Mouse (Mus musculus): ENCODE results near the gene Dusp12. TPM values are rescaled to one million over a fixed set of nuclear protein-coding genes. Genes with fewer than 3 reads are reported as not detected.

The Dusp12 gene
- polyA plus RNA-seq, 1 experiment from 2014 or later: 44.0 TPM

DNA sequence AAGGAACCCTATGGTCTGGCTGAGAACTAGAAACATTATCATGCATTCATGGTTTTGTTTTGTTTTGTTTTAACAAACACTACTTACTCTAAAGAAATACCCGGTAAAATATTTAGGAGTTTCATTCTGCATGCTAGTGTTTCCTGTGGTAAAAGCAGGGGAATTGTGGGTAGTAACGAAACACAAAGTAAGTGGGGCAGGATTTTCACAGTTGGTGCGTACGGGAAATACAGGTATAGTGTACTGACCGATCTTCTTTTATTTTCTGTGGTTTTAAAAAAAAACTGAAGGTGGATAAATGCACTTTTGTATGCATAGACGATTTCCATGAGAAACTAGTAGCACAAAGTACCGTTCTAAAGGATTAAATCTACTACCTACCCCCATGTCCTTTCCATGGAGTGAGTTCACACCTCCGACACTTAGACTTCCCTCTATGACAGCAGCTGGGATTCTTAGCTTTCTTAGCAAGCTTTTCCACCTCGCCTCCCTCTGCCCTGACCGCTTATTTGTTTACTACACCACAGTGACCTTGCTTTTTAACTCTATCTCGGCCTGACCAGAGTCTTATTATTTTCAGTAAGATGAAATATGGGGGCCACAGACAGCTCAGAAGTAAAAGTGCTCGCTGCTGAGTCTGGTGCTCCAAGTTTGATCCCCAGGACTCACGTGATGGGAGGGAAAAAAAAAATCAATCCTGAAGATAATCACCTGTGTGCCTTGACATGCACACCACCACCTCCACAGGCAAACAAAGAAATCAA, 23.5 kb downstream of the Dusp12 start:
- H3K4me1 ChIP-seq (ENCODE audit: control insufficient read depth, insufficient read depth, low read length): peaks cover 6% of the 10 kb centered on the region
- WGBS: 85% methylated on average over 13 of the region's 13 CpGs
- H3K9ac ChIP-seq (replicated peaks; ENCODE audit: low read length): no peak overlapping the region
- H3K27me3 ChIP-seq (ENCODE audit: control insufficient read depth, insufficient read depth, low read length): no peaks in the 10 kb centered on the region
- no peak for ATAC-seq (ENCODE audit: low FRiP score, low TSS enrichment)
- no peak for DNase-seq
- no peak overlapping the region for H3K27ac ChIP-seq (replicated peaks; ENCODE audit: low read depth, low read length)
- no peak overlapping the region for H3K4me3 ChIP-seq (replicated peaks; ENCODE audit: low read depth, low read length)
- H3K4me2 ChIP-seq (ENCODE audit: low read length): no peak overlapping the region
- H3K9me3 ChIP-seq (ENCODE audit: control insufficient read depth, low read length): no peaks in the 10 kb centered on the region
- no peaks in the 10 kb centered on the region for H3K36me3 ChIP-seq (ENCODE audit: control insufficient read depth, insufficient read depth, low read length)

DNA sequence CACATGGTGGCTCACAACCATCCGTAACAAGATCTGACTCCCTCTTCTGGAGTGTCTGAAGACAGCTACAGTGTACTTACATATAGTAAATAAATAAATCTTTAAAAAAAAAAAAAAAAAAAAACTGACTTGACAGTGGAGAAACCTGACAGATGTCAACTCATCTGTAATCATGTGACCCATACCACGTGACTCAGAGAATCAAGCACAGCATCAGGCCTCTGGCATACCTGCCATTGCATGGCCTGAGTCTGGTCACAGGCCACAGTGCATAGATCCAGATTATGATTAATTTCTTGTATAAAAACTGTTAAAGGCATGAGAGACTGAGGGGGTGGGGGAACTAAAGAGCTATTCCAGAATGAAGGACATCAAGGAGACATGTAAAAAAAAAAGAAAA, 26.5 kb downstream of the Dusp12 start:
- no peak overlapping the region for H3K4me3 ChIP-seq (replicated peaks; ENCODE audit: low read depth, low read length)
- ATAC-seq (ENCODE audit: low FRiP score, low TSS enrichment): no peak
- no peak overlapping the region for H3K27ac ChIP-seq (replicated peaks; ENCODE audit: low read depth, low read length)
- 0 out of 2 replicates have a peak, but pooled peaks cover 2% of the 10 kb centered on the region for H3K36me3 ChIP-seq (ENCODE audit: control insufficient read depth, insufficient read depth, low read length)
- H3K4me1 ChIP-seq (ENCODE audit: control insufficient read depth, insufficient read depth, low read length): no peaks in the 10 kb centered on the region
- no peak overlapping the region for H3K9ac ChIP-seq (replicated peaks; ENCODE audit: low read length)
- H3K27me3 ChIP-seq (ENCODE audit: control insufficient read depth, insufficient read depth, low read length): no peaks in the 10 kb centered on the region
- no peak overlapping the region for H3K4me2 ChIP-seq (ENCODE audit: low read length)
- no peaks in the 10 kb centered on the region for H3K9me3 ChIP-seq (ENCODE audit: control insufficient read depth, low read length)
- 84% methylated on average over 2 of the region's 2 CpGs for WGBS
- no peak for DNase-seq

- Histone ChIP-seq H3K9ac (replicated peaks; ENCODE audit: low read length) (no peak overlapping the region), H3K9me3 (ENCODE audit: control insufficient read depth, low read length) (no peaks in the 10 kb centered on the region), H3K27ac (replicated peaks; ENCODE audit: low read depth, low read length) (no peak overlapping the region), H3K4me1 (ENCODE audit: control insufficient read depth, insufficient read depth, low read length) (no peaks in the 10 kb centered on the region), H3K27me3 (ENCODE audit: control insufficient read depth, insufficient read depth, low read length) (no peaks in the 10 kb centered on the region), H3K4me3 (replicated peaks; ENCODE audit: low read depth, low read length) (no peak overlapping the region), H3K36me3 (ENCODE audit: control insufficient read depth, insufficient read depth, low read length) (peaks cover 2% of the 10 kb centered on the region; the same call in 1 of the 2 replicates), H3K4me2 (ENCODE audit: low read length) (no peak overlapping the region)
- DNase-seq (no peak), ATAC-seq (ENCODE audit: low FRiP score, low TSS enrichment) (no peak)
- 81% methylated on average over 2 of the region's 2 CpGs for WGBS
Measured at GRCm38 (mm10) chr1:170857369-170857768, 28.0 kb downstream of the Dusp12 start.

- Histone ChIP-seq H3K4me1 (ENCODE audit: control insufficient read depth, insufficient read depth, low read length) (no peaks in the 10 kb centered on the region), H3K27ac (replicated peaks; ENCODE audit: low read depth, low read length) (no peak overlapping the region), H3K36me3 (ENCODE audit: control insufficient read depth, insufficient read depth, low read length) (peaks cover 7% of the 10 kb centered on the region), H3K4me2 (ENCODE audit: low read length) (no peak overlapping the region), H3K27me3 (ENCODE audit: control insufficient read depth, insufficient read depth, low read length) (no peaks in the 10 kb centered on the region), H3K9me3 (ENCODE audit: control insufficient read depth, low read length) (no peaks in the 10 kb centered on the region), H3K9ac (replicated peaks; ENCODE audit: low read length) (no peak overlapping the region), H3K4me3 (replicated peaks; ENCODE audit: low read depth, low read length) (no peak overlapping the region)
- no peak for DNase-seq
- 88% methylated on average over 13 of the region's 13 CpGs for WGBS
- no peak for ATAC-seq (ENCODE audit: low FRiP score, low TSS enrichment)
Measured at GRCm38 (mm10) chr1:170855056-170855760, 30.1 kb downstream of the Dusp12 start.

DNA sequence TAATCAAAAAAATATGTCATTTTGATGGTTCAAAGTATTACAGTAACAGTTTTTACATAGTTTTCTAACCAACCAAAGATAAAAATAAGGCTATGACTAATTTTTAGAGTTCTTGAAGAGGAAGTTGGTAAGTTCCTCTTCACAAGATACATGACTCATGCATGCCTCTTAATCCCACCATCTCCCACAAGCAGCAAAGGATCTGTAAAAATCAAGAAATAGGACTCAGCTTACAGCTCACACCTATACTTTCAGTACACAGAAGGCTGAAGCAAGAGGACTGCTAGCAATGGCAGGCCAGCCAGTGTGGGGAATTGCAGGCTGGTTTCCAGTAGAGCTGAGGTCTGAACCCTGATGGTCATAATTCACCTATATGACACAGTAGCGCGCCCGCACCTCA, 31.7 kb downstream of the Dusp12 start:
- H3K4me3 ChIP-seq (replicated peaks; ENCODE audit: low read depth, low read length): no peak overlapping the region
- no peaks in the 10 kb centered on the region for H3K27me3 ChIP-seq (ENCODE audit: control insufficient read depth, insufficient read depth, low read length)
- H3K36me3 ChIP-seq (ENCODE audit: control insufficient read depth, insufficient read depth, low read length): peaks cover 10% of the 10 kb centered on the region
- no peaks in the 10 kb centered on the region for H3K9me3 ChIP-seq (ENCODE audit: control insufficient read depth, low read length)
- DNase-seq (no peak), ATAC-seq (ENCODE audit: low FRiP score, low TSS enrichment) (no peak)
- no peaks in the 10 kb centered on the region for H3K4me1 ChIP-seq (ENCODE audit: control insufficient read depth, insufficient read depth, low read length)
- no peak overlapping the region for H3K9ac ChIP-seq (replicated peaks; ENCODE audit: low read length)
- H3K4me2 ChIP-seq (ENCODE audit: low read length): no peak overlapping the region
- WGBS: 98% methylated on average over 3 of the region's 3 CpGs
- H3K27ac ChIP-seq (replicated peaks; ENCODE audit: low read depth, low read length): no peak overlapping the region

DNA sequence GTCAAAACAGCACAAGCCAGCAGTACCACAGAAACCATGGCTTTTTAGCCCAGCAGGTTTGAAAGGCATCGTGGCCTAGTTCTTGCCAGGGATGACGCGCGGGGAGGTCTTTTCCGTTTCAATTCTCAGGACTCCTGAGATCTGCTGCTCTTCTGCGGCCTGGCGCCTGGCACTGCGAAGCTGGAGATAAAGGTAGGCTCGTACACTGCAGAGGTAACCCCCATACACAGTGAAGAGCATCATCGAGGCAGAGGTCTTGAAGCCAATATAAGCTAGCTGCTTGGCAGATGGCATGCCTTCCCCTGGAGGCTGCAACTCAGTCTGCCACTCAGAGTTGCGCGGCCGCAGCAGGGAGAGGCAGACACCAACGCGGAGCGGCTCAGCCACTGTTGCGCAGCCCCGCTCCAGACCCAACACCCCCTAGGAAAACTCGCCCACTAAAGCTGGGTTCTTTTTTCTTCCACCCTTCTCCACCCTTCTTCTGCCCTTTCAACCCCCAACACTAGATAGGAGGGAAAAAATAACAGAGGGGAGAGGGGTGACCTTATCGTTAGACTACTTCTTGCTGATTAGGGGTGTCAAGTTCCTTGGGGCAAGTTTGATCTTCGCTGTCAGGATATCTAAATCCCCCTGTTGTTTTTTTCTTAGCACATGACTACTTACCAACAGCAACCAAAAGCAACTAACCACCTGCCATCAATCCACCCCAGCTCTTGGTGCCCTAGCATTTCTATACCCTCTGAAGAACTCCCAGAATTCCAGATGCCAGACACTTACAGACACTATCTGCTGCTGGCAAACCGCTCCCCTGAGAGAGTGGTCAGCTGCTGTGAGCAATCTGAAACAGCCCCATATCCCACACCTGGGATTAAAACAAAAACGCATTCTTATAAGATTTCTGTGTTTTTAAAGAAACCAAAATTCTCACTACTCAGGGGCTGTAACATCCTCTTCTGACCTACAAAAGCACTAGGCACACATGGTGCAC, 34.4 kb downstream of the Dusp12 start:
- Histone ChIP-seq H3K4me3 (replicated peaks; ENCODE audit: low read depth, low read length) (no peak overlapping the region), H3K36me3 (ENCODE audit: control insufficient read depth, insufficient read depth, low read length) (peaks cover 10% of the 10 kb centered on the region), H3K27me3 (ENCODE audit: control insufficient read depth, insufficient read depth, low read length) (no peaks in the 10 kb centered on the region), H3K27ac (replicated peaks; ENCODE audit: low read depth, low read length) (no peak overlapping the region), H3K4me2 (ENCODE audit: low read length) (no peak overlapping the region), H3K4me1 (ENCODE audit: control insufficient read depth, insufficient read depth, low read length) (no peaks in the 10 kb centered on the region), H3K9ac (replicated peaks; ENCODE audit: low read length) (no peak overlapping the region), H3K9me3 (ENCODE audit: control insufficient read depth, low read length) (no peaks in the 10 kb centered on the region)
- WGBS: 93% methylated on average over 23 of the region's 23 CpGs
- DNase-seq: no peak
- no peak for ATAC-seq (ENCODE audit: low FRiP score, low TSS enrichment)

GRCm38 (mm10) chr1:170850007-170850406, 35.3 kb downstream of the Dusp12 start:
- H3K4me2 ChIP-seq (ENCODE audit: low read length): no peak overlapping the region
- H3K4me1 ChIP-seq (ENCODE audit: control insufficient read depth, insufficient read depth, low read length): no peaks in the 10 kb centered on the region
- no peak overlapping the region for H3K4me3 ChIP-seq (replicated peaks; ENCODE audit: low read depth, low read length)
- H3K27ac ChIP-seq (replicated peaks; ENCODE audit: low read depth, low read length): no peak overlapping the region
- no peaks in the 10 kb centered on the region for H3K9me3 ChIP-seq (ENCODE audit: control insufficient read depth, low read length)
- no peak overlapping the region for H3K9ac ChIP-seq (replicated peaks; ENCODE audit: low read length)
- no peaks in the 10 kb centered on the region for H3K27me3 ChIP-seq (ENCODE audit: control insufficient read depth, insufficient read depth, low read length)
- ATAC-seq (ENCODE audit: low FRiP score, low TSS enrichment) (no peak), DNase-seq (no peak)
- H3K36me3 ChIP-seq (ENCODE audit: control insufficient read depth, insufficient read depth, low read length): peaks cover 12% of the 10 kb centered on the region
- 100% methylated on average over 2 of the region's 2 CpGs for WGBS

DNA sequence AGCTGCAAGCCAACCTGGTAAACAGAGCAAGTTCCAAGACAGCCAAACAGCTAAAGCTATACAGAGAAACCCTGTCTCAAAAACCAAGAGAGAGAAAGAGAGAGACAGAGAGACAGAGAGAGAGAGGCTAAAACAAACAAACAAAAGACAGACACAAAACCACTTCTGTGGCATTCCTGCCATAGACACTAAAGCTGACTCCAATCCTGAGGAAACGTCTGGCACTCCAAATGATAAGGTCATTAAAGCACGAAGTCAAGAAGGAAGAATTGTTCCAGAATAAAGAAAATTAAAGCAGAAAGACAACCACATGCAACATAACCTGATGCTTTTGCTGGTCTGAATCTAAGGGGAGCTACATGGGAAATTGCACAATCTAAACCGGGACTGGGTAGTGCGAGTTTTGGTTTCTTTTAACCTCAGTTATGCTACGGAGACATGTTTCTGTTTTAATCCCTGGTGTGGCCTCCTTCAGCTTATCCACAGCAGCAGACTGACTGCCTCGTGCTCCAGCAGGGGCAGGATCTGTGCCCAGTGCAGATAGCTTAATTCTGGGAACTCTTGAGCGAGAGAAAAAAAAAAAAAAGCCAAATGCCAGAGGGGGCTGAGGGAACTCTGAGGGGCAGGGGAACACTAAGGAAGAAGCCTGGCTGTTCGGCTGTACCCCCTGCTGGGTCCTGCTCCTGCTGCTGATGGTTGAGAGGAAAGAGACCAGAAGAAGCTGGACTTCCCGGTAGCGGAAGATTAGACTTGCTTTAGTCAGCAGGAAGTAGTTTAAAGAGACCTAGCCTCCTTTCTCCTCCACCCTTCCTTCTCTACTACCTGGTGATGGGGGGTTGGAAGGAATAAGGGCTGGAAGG, 39.7 kb downstream of the Dusp12 start:
- Histone ChIP-seq H3K27me3 (ENCODE audit: control insufficient read depth, insufficient read depth, low read length) (no peaks in the 10 kb centered on the region), H3K4me1 (ENCODE audit: control insufficient read depth, insufficient read depth, low read length) (no peaks in the 10 kb centered on the region), H3K9me3 (ENCODE audit: control insufficient read depth, low read length) (no peaks in the 10 kb centered on the region), H3K9ac (replicated peaks; ENCODE audit: low read length) (no peak overlapping the region), H3K4me3 (replicated peaks; ENCODE audit: low read depth, low read length) (no peak overlapping the region), H3K4me2 (ENCODE audit: low read length) (no peak overlapping the region), H3K36me3 (ENCODE audit: control insufficient read depth, insufficient read depth, low read length) (peaks cover 10% of the 10 kb centered on the region; the same call in 1 of the 2 replicates), H3K27ac (replicated peaks; ENCODE audit: low read depth, low read length) (no peak overlapping the region)
- ATAC-seq (ENCODE audit: low FRiP score, low TSS enrichment): no peak
- DNase-seq: no peak
- 51% methylated on average over 10 of the region's 10 CpGs for WGBS

Measured in midbrain, embryonic 14.5 days (tissue).